Mouse (Mus musculus) limb, embryonic 11.5 days (tissue): Measurements from ENCODE around the gene Aadacl3. TPM values are rescaled to one million over a fixed set of nuclear protein-coding genes. Genes with fewer than 3 reads are reported as not detected.

Experiments used
- polyA plus RNA-seq: library from polyadenylated mRNA; unstranded; fragments of >200 nt; fragmentation: Nextera tagmentation; extraction: Ambion mirVana; gene quantifications from 2 replicates; pipeline ENCODE4 v1.2.1, GENCODE M21; 2014

Gene Aadacl3
- polyA plus RNA-seq, 1 experiment from 2014 or later: not detected

Other genes with a start within 250 kb of the Aadacl3 start
- gene Pramel5, start 183.3 kb downstream of the Aadacl3 start, polyA plus RNA-seq: not detected in 2 replicates
- not detected in 2 replicates for gene Gm13128, start 133.5 kb downstream of the Aadacl3 start, polyA plus RNA-seq
- gene Gm13119, start 105.8 kb downstream of the Aadacl3 start, polyA plus RNA-seq: not detected in 2 replicates
- not detected in 2 replicates for gene Pramef20, start 85.8 kb downstream of the Aadacl3 start, polyA plus RNA-seq
- 0.29 TPM in 1 of 2 replicates, not detected in the other for gene Pramef12, start 55.3 kb downstream of the Aadacl3 start, polyA plus RNA-seq
- not detected in 2 replicates for gene 1700012P22Rik, start 25.0 kb downstream of the Aadacl3 start, polyA plus RNA-seq
- gene Gm9944, start 10.4 kb downstream of the Aadacl3 start, polyA plus RNA-seq: not detected in 2 replicates
- gene 9430007A20Rik, start 56.1 kb upstream of the Aadacl3 start, polyA plus RNA-seq: not detected in 2 replicates
- not detected in 2 replicates for gene Gm13124, start 101.4 kb upstream of the Aadacl3 start, polyA plus RNA-seq
- not detected in 2 replicates for gene Aadacl4, start 150.0 kb upstream of the Aadacl3 start, polyA plus RNA-seq
- gene Gm436, start 222.6 kb upstream of the Aadacl3 start, polyA plus RNA-seq: not detected in 2 replicates